Mouse (Mus musculus): ENCODE data around the gene Ngfr.

Ngfr gene

DNA sequence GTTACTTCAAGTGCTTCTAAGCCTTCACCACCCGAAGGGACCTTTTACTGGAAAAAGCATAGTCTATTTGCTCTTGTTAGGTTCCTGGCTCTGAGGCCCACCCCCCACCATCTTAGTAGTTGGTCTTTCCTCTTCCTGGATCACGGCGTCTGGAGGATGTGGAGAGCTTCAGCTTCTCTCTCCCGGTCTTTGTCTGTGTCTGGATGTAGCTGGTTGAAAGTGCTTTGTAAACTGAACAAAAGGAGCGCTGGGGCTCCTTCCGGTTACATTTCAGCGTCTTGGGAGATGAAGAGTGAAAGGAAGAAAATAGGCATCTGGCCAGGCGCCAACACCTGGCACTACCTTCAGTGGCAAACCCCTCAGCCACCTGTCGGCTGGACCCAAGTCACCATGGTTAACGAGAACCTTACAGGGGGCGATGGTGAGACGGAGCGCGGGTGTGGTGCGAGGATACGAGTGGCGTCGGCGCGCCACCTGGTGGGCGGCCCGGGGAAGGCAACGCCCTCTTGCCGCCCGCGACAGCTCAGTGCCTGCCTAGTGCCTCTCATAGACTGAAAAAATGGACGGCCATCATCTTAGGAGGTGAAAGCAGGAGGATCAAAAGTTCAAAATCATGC is 67.0 kb downstream of the Ngfr start:
- peak; percentile 89 for DNase-seq (ENCODE audit: low read depth, low spot score)

DNA sequence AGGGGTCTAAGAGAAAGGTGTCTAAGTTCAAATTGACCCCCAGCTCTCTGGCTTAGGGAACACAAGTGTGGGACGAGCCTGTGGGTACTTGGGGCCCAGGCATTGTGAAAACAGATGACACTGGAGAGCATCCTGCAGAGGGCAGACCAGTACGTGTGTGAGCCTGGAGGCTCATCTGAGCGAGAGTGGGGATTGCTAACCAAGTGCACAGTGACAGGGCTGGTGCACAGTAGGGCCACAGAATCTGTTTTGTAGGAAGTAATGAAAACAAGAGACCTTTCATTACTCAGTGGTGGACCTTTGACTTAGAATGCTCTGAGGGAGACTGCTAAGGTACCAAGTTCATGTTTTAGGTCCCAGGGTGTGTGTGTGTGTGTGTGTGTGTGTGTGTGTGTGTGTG is 67.5 kb downstream of the Ngfr start:
- DNase-seq (ENCODE audit: low read depth, low spot score), result no peak

GRCm38 (mm10) chr11:95519299-95519698 is 68.2 kb downstream of the Ngfr start:
- no peak for DNase-seq (ENCODE audit: low read depth, low spot score)
